Mouse (Mus musculus): ENCODE results near the gene Iqschfp. TPM values are rescaled to one million over a fixed set of nuclear protein-coding genes. Genes with fewer than 3 reads are reported as not detected.
"Not testable (repeated sequence)": the region's sequence is repeated elsewhere in the genome, so short reads cannot be mapped to it uniquely, and the experiment has no call there.

Gene Iqschfp
- polyA plus RNA-seq, 2 experiments, result 0.33 TPM; not detected in 1

DNA sequence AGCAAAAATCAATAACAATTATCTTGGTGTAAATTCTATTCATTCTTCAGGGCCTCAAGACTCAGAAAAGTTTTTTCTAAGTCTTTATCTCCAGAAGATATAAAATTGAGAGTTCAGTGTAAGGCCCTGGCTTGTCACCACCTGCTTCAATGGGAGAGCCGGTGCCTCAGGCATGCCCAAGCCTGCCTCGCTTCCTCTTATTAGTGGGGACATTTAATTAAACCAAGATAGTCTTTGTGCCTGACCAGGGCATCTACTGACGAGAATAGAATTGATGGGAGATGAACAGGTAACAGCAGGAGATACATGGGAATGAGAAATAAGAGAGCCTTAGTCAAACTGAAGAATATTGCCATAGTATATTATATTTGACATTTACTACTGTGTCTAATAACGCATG, 200.1 kb downstream of the Iqschfp start:
- Histone ChIP-seq H3K4me2 (replicated peaks; ENCODE audit: low read depth, low read length, severe bottlenecking) (no peak overlapping the region), H3K9ac (ENCODE audit: low read depth, low read length, severe bottlenecking) (no peak overlapping the region), H3K36me3 (ENCODE audit: control insufficient read depth, insufficient read depth, low read length) (no peaks in the 10 kb centered on the region), H3K4me1 (ENCODE audit: control insufficient read depth, insufficient read depth, low read length) (0 out of 2 replicates have a peak, but pooled peaks cover 2% of the 10 kb centered on the region), H3K9me3 (ENCODE audit: control insufficient read depth, low read length) (no peaks in the 10 kb centered on the region), H3K27ac (replicated peaks; ENCODE audit: low read depth, low read length) (no peak overlapping the region), H3K27me3 (ENCODE audit: control insufficient read depth, insufficient read depth, low read length) (peaks cover 16% of the 10 kb centered on the region; the same call in 1 of the 2 replicates), H3K4me3 (replicated peaks; ENCODE audit: low read length) (no peak overlapping the region)
- TF ChIP-seq POLR2A (IDR thresholded peaks at IDR 0.05; ENCODE audit: borderline replicate concordance, extremely low read depth, insufficient read depth, insufficient read length), result no peak
- DNase-seq (ENCODE audit: low spot score), result no peak
- no peak for ATAC-seq (ENCODE audit: low FRiP score, low read depth)
- 45% methylated on average over 4 of the region's 4 CpGs for WGBS

- Histone ChIP-seq H3K9ac (ENCODE audit: low read depth, low read length, severe bottlenecking) (no peak overlapping the region), H3K4me3 (replicated peaks; ENCODE audit: low read length) (no peak overlapping the region), H3K27ac (replicated peaks; ENCODE audit: low read depth, low read length) (no peak overlapping the region), H3K36me3 (ENCODE audit: control insufficient read depth, insufficient read depth, low read length) (no peaks in the 10 kb centered on the region), H3K4me2 (replicated peaks; ENCODE audit: low read depth, low read length, severe bottlenecking) (no peak overlapping the region), H3K9me3 (ENCODE audit: control insufficient read depth, low read length) (no peaks in the 10 kb centered on the region), H3K27me3 (ENCODE audit: control insufficient read depth, insufficient read depth, low read length) (peaks cover 12% of the 10 kb centered on the region; the same call in 1 of the 2 replicates), H3K4me1 (ENCODE audit: control insufficient read depth, insufficient read depth, low read length) (0 out of 2 replicates have a peak, but pooled peaks cover 2% of the 10 kb centered on the region)
- WGBS, result 30% methylated on average over 4 of the region's 4 CpGs
- ATAC-seq (ENCODE audit: low FRiP score, low read depth) (peak; percentile 65), DNase-seq (ENCODE audit: low spot score) (peak; percentile 64)
- TF ChIP-seq POLR2A (IDR thresholded peaks at IDR 0.05; ENCODE audit: borderline replicate concordance, extremely low read depth, insufficient read depth, insufficient read length), result no peak
These were observed 204.8 kb downstream of the Iqschfp start for GRCm38 (mm10) chr3:68096724-68097431.

- WGBS, result 83% methylated on average over 6 of the region's 6 CpGs
- not testable (repeated sequence) for H3K9ac ChIP-seq (ENCODE audit: low read depth, low read length, severe bottlenecking)
- H3K27me3 ChIP-seq (ENCODE audit: control insufficient read depth, insufficient read depth, low read length), result peaks cover 15% of the 10 kb centered on the region; the same call in 1 of the 2 replicates
These were observed 207.5 kb downstream of the Iqschfp start for GRCm38 (mm10) chr3:68099561-68099960.

DNA sequence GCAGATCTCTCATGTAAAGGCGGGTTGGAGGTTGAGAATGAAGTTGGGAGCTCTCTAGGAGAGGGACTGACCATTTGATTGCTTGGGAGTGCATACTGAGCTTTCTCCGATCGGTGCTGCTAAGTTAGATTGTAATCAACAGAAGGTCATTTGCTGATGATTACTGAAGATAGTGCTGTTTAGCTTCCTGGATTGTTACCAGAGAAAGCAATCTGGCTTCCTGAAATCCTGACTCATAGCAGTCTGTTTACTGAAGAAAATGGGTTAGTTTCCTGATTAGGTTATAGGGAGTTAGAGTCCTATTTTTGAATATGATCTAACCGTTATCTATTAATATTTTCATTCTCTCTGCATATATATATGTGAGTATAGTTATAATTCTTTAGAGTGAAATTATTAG, 209.3 kb downstream of the Iqschfp start:
- DNase-seq (ENCODE audit: low spot score) (no peak), ATAC-seq (ENCODE audit: low FRiP score, low read depth) (no peak)
- no peak for TF ChIP-seq POLR2A (IDR thresholded peaks at IDR 0.05; ENCODE audit: borderline replicate concordance, extremely low read depth, insufficient read depth, insufficient read length)
- Histone ChIP-seq H3K9me3 (ENCODE audit: control insufficient read depth, low read length) (no peaks in the 10 kb centered on the region), H3K9ac (ENCODE audit: low read depth, low read length, severe bottlenecking) (no peak overlapping the region), H3K27me3 (ENCODE audit: control insufficient read depth, insufficient read depth, low read length) (peaks cover 9% of the 10 kb centered on the region; the same call in 1 of the 2 replicates), H3K4me1 (ENCODE audit: control insufficient read depth, insufficient read depth, low read length) (0 out of 2 replicates have a peak, but pooled peaks cover 2% of the 10 kb centered on the region), H3K36me3 (ENCODE audit: control insufficient read depth, insufficient read depth, low read length) (no peaks in the 10 kb centered on the region), H3K4me3 (replicated peaks; ENCODE audit: low read length) (no peak overlapping the region), H3K4me2 (replicated peaks; ENCODE audit: low read depth, low read length, severe bottlenecking) (no peak overlapping the region), H3K27ac (replicated peaks; ENCODE audit: low read depth, low read length) (no peak overlapping the region)
- WGBS, result 60% methylated on average over 4 of the region's 4 CpGs

More at GRCm38 (mm10) chr3:68099561-68099960, 207.5 kb downstream of the Iqschfp start:
- not testable (repeated sequence) for ATAC-seq (ENCODE audit: low FRiP score, low read depth); H3K9me3 ChIP-seq (ENCODE audit: control insufficient read depth, low read length); H3K4me2 ChIP-seq (replicated peaks; ENCODE audit: low read depth, low read length, severe bottlenecking); H3K36me3 ChIP-seq (ENCODE audit: control insufficient read depth, insufficient read depth, low read length); H3K4me1 ChIP-seq (ENCODE audit: control insufficient read depth, insufficient read depth, low read length); H3K27ac ChIP-seq (replicated peaks; ENCODE audit: low read depth, low read length); H3K4me3 ChIP-seq (replicated peaks; ENCODE audit: low read length); DNase-seq (ENCODE audit: low spot score)

DNA sequence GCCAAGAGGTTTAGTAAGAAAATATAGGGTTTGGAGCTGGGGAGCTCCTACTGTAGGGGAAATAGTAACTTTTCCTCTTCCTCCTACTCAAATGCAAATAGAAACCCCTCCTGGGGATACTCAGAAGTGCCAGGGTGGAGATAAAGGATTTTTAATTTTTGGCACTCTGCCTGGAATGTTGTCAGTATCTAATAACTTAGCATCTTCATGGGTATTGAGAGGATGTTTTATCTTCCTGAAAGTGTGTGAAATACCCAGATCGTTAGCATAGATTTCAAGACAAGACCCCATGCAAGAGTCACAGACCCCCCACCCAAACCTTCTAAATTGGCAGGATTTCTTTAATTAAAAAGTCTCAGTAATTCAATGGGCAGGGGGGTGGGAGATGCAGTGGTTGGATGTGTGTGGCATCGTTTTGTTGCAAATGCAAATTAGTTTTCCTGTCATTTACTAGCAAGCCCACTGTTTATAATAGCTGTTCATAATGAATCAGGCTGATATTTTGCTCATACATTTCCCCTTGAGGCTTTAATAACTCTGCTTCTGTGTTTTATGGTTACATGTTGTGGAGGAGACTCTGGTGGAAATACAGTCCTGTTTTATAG, 213.2 kb downstream of the Iqschfp start:
- DNase-seq (ENCODE audit: low spot score) (no peak), ATAC-seq (ENCODE audit: low FRiP score, low read depth) (no peak)
- TF ChIP-seq POLR2A (IDR thresholded peaks at IDR 0.05; ENCODE audit: borderline replicate concordance, extremely low read depth, insufficient read depth, insufficient read length), result no peak
- Histone ChIP-seq H3K9ac (ENCODE audit: low read depth, low read length, severe bottlenecking) (no peak overlapping the region), H3K27me3 (ENCODE audit: control insufficient read depth, insufficient read depth, low read length) (peaks cover 9% of the 10 kb centered on the region; the same call in 1 of the 2 replicates), H3K4me3 (replicated peaks; ENCODE audit: low read length) (no peak overlapping the region), H3K36me3 (ENCODE audit: control insufficient read depth, insufficient read depth, low read length) (no peaks in the 10 kb centered on the region), H3K4me1 (ENCODE audit: control insufficient read depth, insufficient read depth, low read length) (no peaks in the 10 kb centered on the region), H3K4me2 (replicated peaks; ENCODE audit: low read depth, low read length, severe bottlenecking) (no peak overlapping the region), H3K9me3 (ENCODE audit: control insufficient read depth, low read length) (no peaks in the 10 kb centered on the region), H3K27ac (replicated peaks; ENCODE audit: low read depth, low read length) (no peak overlapping the region)
- WGBS, result 61% methylated on average over 2 of the region's 2 CpGs

All from limb, embryonic 14.5 days (tissue).